Mouse (Mus musculus): Measurements from ENCODE around the gene Mcmbp.

- TF ChIP-seq CTCF (IDR thresholded peaks at IDR 0.05; ENCODE audit: control insufficient read depth, insufficient read depth, insufficient read length) (no peak), MAX (IDR thresholded peaks at IDR 0.05) (no peak), MYOG (IDR thresholded peaks at IDR 0.05; ENCODE audit: control insufficient read depth, extremely low read depth, insufficient read length) (no peak), FOSL1 (IDR thresholded peaks at IDR 0.05; ENCODE audit: insufficient read depth, low read length, poor library complexity, severe bottlenecking) (no peak), USF1 (IDR thresholded peaks at IDR 0.05; ENCODE audit: low read depth) (no peak), MYOD1 (IDR thresholded peaks at IDR 0.05; ENCODE audit: control insufficient read depth, insufficient read length, low read depth) (no peak), CEBPB (IDR thresholded peaks at IDR 0.05; ENCODE audit: low read depth) (no peak)
Measured at GRCm38 (mm10) chr7:128750296-128750695, 10.0 kb upstream of the Mcmbp start.

Measured in C2C12 (cell line).